Mouse (Mus musculus) hindbrain, embryonic 12.5 days (tissue): ENCODE data around the gene Azgp1. TPM values are rescaled to one million over a fixed set of nuclear protein-coding genes. Genes with fewer than 3 reads are reported as not detected.

ENCODE experiments used
- polyA plus RNA-seq: library from polyadenylated mRNA; unstranded; fragments of >200 nt; fragmentation: Nextera tagmentation; extraction: Ambion mirVana; gene quantifications from 2 replicates; pipeline ENCODE4 v1.2.1, GENCODE M21; 2016

The Azgp1 gene
- polyA plus RNA-seq, 1 experiment from 2014 or later = not detected

Other genes starting within 250 kb of the Azgp1 start
- gene Nyap1, start 239.9 kb upstream of the Azgp1 start, polyA plus RNA-seq = 20.9 and 22.2 TPM in 2 replicates
- 81.8 and 82.9 TPM in 2 replicates for gene Tsc22d4, start 235.8 kb upstream of the Azgp1 start, polyA plus RNA-seq
- 55.1 and 59.7 TPM in 2 replicates for gene Ppp1r35, start 202.7 kb upstream of the Azgp1 start, polyA plus RNA-seq
- 11.0 and 14.8 TPM in 2 replicates for gene Mepce, start 193.9 kb upstream of the Azgp1 start, polyA plus RNA-seq
- gene Zcwpw1, start 193.7 kb upstream of the Azgp1 start, polyA plus RNA-seq = 19.5 and 20.1 TPM in 2 replicates
- 0.21 and 1.1 TPM in 2 replicates for gene Pilra, start 145.2 kb upstream of the Azgp1 start, polyA plus RNA-seq
- gene Pilrb1, start 123.4 kb upstream of the Azgp1 start, polyA plus RNA-seq = not detected in 2 replicates
- gene Pilrb2, start 109.7 kb upstream of the Azgp1 start, polyA plus RNA-seq = not detected in 2 replicates
- gene Cyp3a13, start 59.9 kb upstream of the Azgp1 start, polyA plus RNA-seq = not detected in 2 replicates
- 0.17 and 0.74 TPM in 2 replicates for gene Gjc3, start 18.4 kb upstream of the Azgp1 start, polyA plus RNA-seq
- gene Smok3a, start 39.7 kb downstream of the Azgp1 start, polyA plus RNA-seq = not detected in 2 replicates
- gene Smok3b, start 39.9 kb downstream of the Azgp1 start, polyA plus RNA-seq = not detected in 2 replicates
- not detected in 2 replicates for gene Smok3c, start 71.7 kb downstream of the Azgp1 start, polyA plus RNA-seq
- gene Zkscan1, start 103.6 kb downstream of the Azgp1 start, polyA plus RNA-seq = 37.3 and 41.7 TPM in 2 replicates
- 93.8 and 95.8 TPM in 2 replicates for gene Zscan21, start 135.4 kb downstream of the Azgp1 start, polyA plus RNA-seq
- gene Zfp113, start 174.2 kb downstream of the Azgp1 start, polyA plus RNA-seq = 34.2 and 35.9 TPM in 2 replicates
- gene Cops6, start 179.6 kb downstream of the Azgp1 start, polyA plus RNA-seq = 270 and 286 TPM in 2 replicates
- 25.7 and 28.6 TPM in 2 replicates for gene Ap4m1, start 190.5 kb downstream of the Azgp1 start, polyA plus RNA-seq
- gene Mcm7, start 190.9 kb downstream of the Azgp1 start, polyA plus RNA-seq = 179 and 180 TPM in 2 replicates
- 102 and 109 TPM in 2 replicates for gene Taf6, start 205.9 kb downstream of the Azgp1 start, polyA plus RNA-seq
- gene Cnpy4, start 206.0 kb downstream of the Azgp1 start, polyA plus RNA-seq = 45.8 and 46.3 TPM in 2 replicates
- gene Mblac1, start 212.8 kb downstream of the Azgp1 start, polyA plus RNA-seq = 10.9 and 12.8 TPM in 2 replicates
- not detected in 2 replicates for gene Nxpe5, start 244.4 kb downstream of the Azgp1 start, polyA plus RNA-seq